In genomic region chr12:36017791-36018190, GRCm38 (mm10) we compare ENCODE assay signal across 23 mouse cellular contexts. TPM values are rescaled to one million over a fixed set of nuclear protein-coding genes. Genes with fewer than 3 reads are reported as not detected.
DNase-seq lines count a peak whose midpoint lies in the region; ATAC-seq and TF ChIP-seq lines count a peak whose summit lies in the region.
"Had no signal": no experiment of that assay in that cellular context is flagged by ENCODE, and none has a peak within 500 bp of the region (broad histone marks: within the 10 kb centered on the region; RNA-seq: fewer than 3 reads in every experiment).

No protein-coding gene starts in this region.

- 83% methylated on average over 2 of the region's 2 CpGs for WGBS in bone marrow, adult 2 months

- peak; percentile 66 for TF ChIP-seq CTCF in layer of hippocampus, adult 2 months (conservative IDR thresholded peaks at IDR 0.05)
- peak; percentile 25; the same call in 1 of the 2 replicates for TF ChIP-seq CTCF in bone marrow, adult 2 months (IDR thresholded peaks at IDR 0.05; ENCODE audit: control insufficient read depth, insufficient read depth, low read length)

- no peak for TF ChIP-seq POLR2A in bone marrow, adult 2 months (IDR thresholded peaks at IDR 0.05; ENCODE audit: borderline replicate concordance, control insufficient read depth, low read depth, low read length)

- no peak overlapping the region for H3K4me3 ChIP-seq in layer of hippocampus, adult 2 months
- no peak overlapping the region for H3K4me3 ChIP-seq in bone marrow, adult 2 months (replicated peaks; ENCODE audit: control insufficient read depth, low read depth, low read length)
- H3K4me3 ChIP-seq: hindbrain, embryonic 13.5 days; liver, embryonic 13.5 days; megakaryocyte, embryonic 14.5 days; neural tube, embryonic 12.5 days had no signal

- H3K27ac ChIP-seq in layer of hippocampus, adult 2 months: no peak overlapping the region
- H3K27ac ChIP-seq in bone marrow, adult 2 months (ENCODE audit: control insufficient read depth, insufficient read depth, low read depth, low read length, poor library complexity): no peak overlapping the region
- H3K27ac ChIP-seq: hindbrain, embryonic 13.5 days; liver, embryonic 13.5 days; neural tube, embryonic 12.5 days had no signal

- no peak for ATAC-seq in CD4-positive, CD25-positive, alpha-beta regulatory T cell, adult 4 months
- ATAC-seq: midbrain, embryonic 16.5 days had no signal

- DNase-seq in CD4-positive, CD25-positive, alpha-beta regulatory T cell, adult 2 months (ENCODE audit: low read depth, low spot score): peak; percentile 53
- DNase-seq in layer of hippocampus, adult 2 months (ENCODE audit: low spot score in 2 of 2): peak in 1 of 2 experiments; percentile 45
- no peak for DNase-seq in layer of hippocampus, adult 18-20 months (ENCODE audit: low spot score in 2 of 2)
- DNase-seq in B cell, adult 2 months: peak; percentile 53 to 56
- no peak for DNase-seq in right cerebral cortex, postnatal 4 days
- no peak for DNase-seq in kidney, postnatal 25 days
- DNase-seq: adrenal gland, adult 2 months; cerebellum, adult 2 months; gastrocnemius, postnatal 14 days; heart, postnatal 14 days; kidney, adult 8-10 months; kidney, postnatal 4 days; left cerebral cortex, postnatal 4 days; liver, embryonic 13.5 days; lung, postnatal 14 days; thymus, adult 18-20 months had no signal

- no peaks in the 10 kb centered on the region for H3K4me1 ChIP-seq in bone marrow, adult 2 months (ENCODE audit: control insufficient read depth, insufficient read depth, low read length)
- H3K4me1 ChIP-seq: hindbrain, embryonic 13.5 days; neural tube, embryonic 12.5 days had no signal

RNA-seq across cellular contexts. Expression of gene Tspan13, which starts 24.5 kb away (rescaled TPM):
- polyA plus RNA-seq in CD4-positive, CD25-positive, alpha-beta regulatory T cell, adult 4 months (2017; shearing (Covaris generic)): 100 to 1,000 TPM; 219 to 252 TPM
- total RNA-seq in layer of hippocampus, adult 2 months (2021): 100 to 1,000 TPM; 261 to 264 TPM
- total RNA-seq in layer of hippocampus, adult 18-20 months (2021): 100 to 1,000 TPM; 284 to 286 TPM
- 18.3 and 22.2 TPM in 2 replicates for polyA plus RNA-seq in bone marrow, adult 2 months (2011; ENCODE audit: insufficient read depth, insufficient read length, low replicate concordance, missing spikeins)

RNA-seq across cellular contexts. Expression of gene Agr2, which starts 25.1 kb away (rescaled TPM):
- polyA plus RNA-seq in CD4-positive, CD25-positive, alpha-beta regulatory T cell, adult 4 months (2017; shearing (Covaris generic)): not detected
- not detected for total RNA-seq in layer of hippocampus, adult 2 months (2021)
- total RNA-seq in layer of hippocampus, adult 18-20 months (2021): not detected
- polyA plus RNA-seq in bone marrow, adult 2 months (2011; ENCODE audit: insufficient read depth, insufficient read length, low replicate concordance, missing spikeins): not detected in 2 replicates
- total RNA-seq: adrenal gland, adult 2 months; gastrocnemius, postnatal 14 days; heart, postnatal 14 days; layer of hippocampus, postnatal 25 days; left cerebral cortex, postnatal 4 days had no signal
- polyA plus RNA-seq: adrenal gland, adult 2 months; cerebellum, adult 2 months; hindbrain, embryonic 13.5 days; neural tube, embryonic 12.5 days had no signal

Comparison
In these comparisons a context has a peak if more than half of its experiments do, and no peak if none do; other contexts are left out.
1. DNase-seq: peak in CD4-positive, CD25-positive, alpha-beta regulatory T cell, adult 2 months (single experiment) and B cell, adult 2 months (2 of 2); none in layer of hippocampus, adult 18-20 months (0 of 2), right cerebral cortex, postnatal 4 days (single experiment) and kidney, postnatal 25 days (0 of 2).